Mouse (Mus musculus): ENCODE measurements at regions not wholly inside any gene's neighbourhood (a gene's known extent, or its start where the extent isn't known, plus 50 kb on each side); places are given as distances from the start of the nearest gene placed in this dataset.

DNA sequence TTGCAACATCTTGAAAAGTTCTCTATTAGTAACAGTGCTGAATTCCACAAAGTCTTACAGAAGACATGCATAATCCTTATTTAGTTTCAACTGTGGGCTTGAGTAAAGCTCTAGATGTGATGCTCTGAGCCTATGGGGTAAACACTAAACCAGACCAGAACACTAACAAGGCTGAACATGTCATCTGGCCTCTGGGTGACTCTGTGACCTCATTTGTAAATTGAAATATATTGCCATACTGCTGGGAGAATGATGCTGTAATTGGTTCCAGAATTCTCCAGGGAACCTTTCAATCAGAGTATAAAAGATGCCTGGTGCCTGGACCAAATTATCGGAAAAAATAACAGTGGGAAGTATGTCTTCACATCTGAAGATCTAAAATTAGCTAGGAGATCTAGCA is 309.9 kb upstream of the Megf9 start:
- no peak for DNase-seq
- intact Hi-C loops (cut with DNase I) = no loop called here

DNA sequence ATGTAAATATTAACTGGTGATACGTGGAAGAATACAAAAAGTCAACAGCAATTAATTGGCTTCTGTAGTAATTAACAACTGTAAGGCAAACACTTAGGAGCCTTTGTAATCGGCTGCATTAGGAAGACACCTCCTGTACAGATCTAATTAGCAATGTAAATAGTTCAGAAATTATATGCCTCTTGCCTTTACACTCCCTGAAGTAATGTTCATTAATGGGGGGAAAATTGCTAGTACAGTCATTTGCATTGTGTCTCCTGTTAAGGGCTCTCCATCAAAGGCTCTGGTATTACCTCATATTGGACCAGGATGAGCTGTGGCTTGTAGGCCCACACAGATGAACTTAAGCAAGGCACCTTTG is 276.1 kb upstream of the Megf9 start:
- intact Hi-C loops (cut with DNase I) = no loop called here

DNA sequence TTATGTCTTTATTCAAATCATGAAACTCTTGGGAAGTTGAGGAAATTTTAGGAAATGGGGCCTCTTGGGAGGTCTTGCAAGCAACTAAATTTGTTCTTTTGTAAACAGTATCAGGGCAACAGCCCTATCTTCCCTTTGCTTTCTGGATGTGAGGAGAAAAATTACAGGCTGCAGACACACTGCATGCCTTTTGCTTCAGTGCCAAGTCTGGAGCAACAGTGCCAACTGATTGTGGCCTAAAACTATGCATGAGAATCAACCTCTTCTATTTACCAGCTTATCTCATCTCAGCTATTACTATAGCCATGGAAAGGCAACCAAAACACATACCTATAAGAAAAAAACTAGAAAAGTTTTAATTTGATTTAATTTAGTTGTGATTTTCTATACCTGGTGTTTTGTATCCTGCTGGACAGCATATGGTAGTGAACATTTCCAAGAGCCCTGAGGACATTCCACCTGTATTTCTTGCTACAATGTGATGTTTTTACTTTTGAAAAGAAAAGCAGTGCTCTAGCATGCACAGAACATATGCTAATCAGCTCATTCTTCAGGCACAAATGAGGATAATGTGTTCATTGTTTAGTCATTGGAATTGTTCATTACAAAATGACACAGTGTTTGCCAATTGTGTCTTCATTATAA is 275.6 kb upstream of the Megf9 start:
- no peak for DNase-seq
- intact Hi-C loops (cut with DNase I) = no loop called here

More for the DNA sequence above, 276.1 kb upstream of the Megf9 start:
- DNase-seq = no peak

DNA sequence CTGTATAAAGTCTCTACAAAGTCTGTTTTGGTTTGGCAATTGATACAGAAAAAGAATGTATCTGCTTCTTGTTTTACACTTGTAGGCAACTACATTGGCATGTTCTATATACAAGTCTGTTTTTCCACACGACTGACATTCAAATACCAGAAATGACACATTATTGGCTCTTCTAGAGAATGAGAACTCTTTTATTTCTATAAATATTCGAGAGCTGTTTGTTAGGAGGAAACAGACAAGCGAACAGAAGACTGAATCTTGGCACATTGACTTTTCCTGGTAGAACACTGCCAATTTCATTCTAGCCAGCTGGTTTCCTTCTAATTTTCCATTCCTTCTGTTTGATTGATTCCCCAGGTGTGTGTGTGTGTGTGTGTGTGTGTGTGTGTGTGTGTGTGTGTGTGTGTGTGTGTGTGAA is 270.1 kb upstream of the Megf9 start:
- DNase-seq = no peak
- intact Hi-C loops (cut with DNase I) = no loop called here

DNA sequence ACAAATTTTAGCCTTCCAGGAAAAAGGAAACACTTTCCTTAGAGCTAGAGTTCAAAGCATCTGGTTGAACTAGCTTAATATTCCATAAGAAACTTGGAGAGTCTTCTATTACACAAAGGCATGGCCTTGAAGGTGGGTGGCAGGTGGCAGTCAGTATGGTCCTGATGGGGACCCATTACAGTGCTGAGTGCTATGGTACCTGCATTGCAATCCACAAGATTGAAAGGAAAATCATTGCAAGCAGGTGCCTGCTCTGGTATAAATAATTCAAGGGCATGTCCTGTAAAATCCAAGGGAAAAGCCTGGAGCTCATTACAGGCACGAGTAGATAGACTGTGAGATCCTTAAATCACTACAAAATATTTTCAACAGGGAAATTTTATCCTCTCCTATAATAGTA is 263.7 kb upstream of the Megf9 start:
- no peak for DNase-seq
- intact Hi-C loops (cut with DNase I) = no loop called here

DNA sequence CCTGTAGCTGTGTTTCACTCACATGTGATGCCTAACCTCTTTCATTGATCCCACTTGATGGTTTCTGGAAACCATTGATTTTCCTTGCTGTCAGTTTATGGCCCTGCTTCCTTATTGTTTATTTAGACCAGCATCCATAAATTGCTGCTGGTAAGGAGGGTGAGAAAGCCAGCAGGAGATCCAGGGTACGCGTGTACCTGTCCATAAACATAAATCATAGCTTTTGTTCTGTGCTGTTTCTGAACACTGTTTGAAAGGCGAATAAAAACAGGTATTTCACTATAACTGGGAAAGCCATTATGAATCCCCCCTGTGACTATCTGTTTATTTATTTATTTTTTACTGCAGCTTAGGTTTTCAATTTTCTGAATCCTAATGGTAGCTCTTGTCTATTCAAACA is 263.1 kb upstream of the Megf9 start:
- intact Hi-C loops (cut with DNase I) = no loop called here
- no peak for DNase-seq

DNA sequence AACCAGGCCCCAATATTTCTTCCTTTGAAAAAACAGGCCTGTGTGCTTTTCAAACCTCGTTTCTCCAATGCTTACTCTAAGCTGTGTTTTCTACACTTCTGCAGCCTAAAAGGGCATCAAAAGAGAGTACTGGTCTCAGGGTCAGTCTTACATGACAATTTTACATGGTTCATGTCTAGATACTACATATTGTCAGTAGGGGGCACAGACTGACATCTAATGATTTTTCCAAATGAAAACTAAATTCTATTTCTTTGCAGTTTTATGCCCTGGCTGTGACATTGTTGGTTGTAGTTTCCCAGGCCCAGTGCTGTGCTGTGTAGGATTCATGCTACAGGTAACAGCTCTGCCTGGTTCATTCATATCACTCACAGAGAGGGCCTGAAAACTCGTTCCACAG is 248.7 kb upstream of the Megf9 start:
- intact Hi-C loops (cut with DNase I) = no loop called here
- DNase-seq = no peak

DNA sequence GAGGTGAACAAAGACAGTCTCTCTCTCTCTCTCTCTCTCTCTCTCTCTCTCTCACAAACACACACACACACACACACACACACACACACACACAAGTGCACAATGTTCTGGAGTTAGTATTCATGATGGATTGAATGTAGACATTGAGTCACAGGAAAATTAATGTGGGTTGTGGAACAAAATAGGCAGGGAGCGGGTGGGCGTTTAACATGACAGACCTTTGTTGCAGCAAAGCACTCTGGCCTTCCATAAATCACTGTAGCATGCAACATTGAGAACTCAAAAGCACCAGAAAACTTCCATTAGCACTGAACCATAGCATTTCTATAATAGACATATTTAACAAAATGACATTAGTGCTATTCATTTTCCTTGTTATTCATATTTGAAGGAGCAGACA is 246.8 kb upstream of the Megf9 start:
- DNase-seq = no peak
- intact Hi-C loops (cut with DNase I) = no loop called here

DNA sequence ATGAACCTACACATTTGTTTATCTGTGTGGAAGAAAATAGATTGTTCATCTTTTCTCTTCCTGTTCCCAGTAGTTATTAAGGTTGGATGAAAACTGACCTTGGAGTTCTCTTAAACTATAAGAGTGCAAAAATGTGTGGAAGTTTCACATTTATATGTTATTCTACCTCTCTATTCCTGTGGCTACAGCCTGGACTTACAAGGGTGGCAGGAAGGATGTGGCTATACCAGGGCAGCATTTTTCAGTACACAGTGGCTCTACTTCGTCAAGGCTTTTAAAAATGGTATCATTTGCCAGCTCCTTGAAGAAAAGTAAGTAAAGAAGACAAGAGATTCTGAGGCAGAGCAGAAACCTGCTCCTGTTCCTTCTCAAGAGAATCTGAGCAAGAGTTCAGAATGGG is 241.5 kb upstream of the Megf9 start:
- intact Hi-C loops (cut with DNase I) = no loop called here
- no peak for DNase-seq

DNA sequence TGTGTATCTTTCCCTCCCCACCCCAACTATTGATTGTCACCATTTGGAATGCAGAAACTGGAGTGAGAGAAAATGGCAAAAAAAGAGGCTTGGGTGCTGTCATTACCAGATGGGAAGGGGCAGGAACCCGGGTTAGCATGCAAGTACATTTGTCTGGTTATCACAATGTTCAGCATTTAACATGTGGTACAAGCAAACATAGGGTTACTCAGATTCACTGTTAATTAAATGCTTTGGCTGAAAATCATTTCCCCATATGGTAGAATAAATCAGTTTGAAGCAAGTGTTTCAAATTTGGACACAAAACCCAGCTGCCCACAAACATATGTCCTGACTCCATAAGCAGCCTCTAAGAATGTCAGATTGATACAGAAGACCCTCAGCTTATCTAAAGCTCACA is 208.6 kb upstream of the Megf9 start:
- intact Hi-C loops (cut with DNase I) = no loop called here

DNA sequence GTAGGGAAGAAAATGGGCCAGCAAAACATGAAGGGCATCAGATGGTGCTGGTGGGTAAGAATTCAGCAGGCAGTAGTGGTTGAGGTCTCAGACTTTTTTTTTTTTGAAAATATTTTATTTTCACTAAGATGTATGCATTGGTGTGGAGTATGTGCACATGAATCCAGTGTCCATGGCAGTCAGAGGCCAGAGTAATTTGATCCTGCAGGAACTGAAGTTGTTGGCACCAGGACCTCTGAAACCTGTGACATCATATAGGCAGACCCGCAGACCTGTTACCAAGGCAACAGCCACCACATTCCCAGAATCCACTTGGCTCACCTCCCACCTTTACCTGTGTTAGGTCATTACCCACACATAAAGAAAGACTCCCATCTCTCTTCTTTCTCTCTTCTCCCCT is 207.2 kb upstream of the Megf9 start:
- intact Hi-C loops (cut with DNase I) = no loop called here
- DNase-seq = no peak

More for the DNA sequence above, 208.6 kb upstream of the Megf9 start:
- no peak for DNase-seq

DNA sequence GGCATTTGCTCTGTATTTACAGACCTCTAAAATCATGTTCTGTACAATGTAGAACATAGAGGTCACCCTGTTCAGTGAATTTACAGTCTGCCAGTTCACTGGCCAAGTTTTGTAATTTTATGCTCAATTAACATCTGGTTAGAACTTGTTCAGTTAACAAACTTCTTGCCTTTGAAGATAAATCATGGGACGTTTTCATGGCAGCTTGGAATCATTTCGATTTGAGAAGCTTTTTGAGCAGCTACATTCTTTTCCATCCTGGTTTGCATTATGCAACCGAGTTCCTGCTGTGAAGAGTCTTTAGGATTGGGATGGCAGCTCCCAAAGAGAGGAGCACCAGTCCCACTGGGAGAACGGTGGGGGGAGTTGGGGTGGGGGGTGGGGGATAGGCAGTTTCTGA is 206.3 kb upstream of the Megf9 start:
- intact Hi-C loops (cut with DNase I) = no loop called here
- DNase-seq = no peak

DNA sequence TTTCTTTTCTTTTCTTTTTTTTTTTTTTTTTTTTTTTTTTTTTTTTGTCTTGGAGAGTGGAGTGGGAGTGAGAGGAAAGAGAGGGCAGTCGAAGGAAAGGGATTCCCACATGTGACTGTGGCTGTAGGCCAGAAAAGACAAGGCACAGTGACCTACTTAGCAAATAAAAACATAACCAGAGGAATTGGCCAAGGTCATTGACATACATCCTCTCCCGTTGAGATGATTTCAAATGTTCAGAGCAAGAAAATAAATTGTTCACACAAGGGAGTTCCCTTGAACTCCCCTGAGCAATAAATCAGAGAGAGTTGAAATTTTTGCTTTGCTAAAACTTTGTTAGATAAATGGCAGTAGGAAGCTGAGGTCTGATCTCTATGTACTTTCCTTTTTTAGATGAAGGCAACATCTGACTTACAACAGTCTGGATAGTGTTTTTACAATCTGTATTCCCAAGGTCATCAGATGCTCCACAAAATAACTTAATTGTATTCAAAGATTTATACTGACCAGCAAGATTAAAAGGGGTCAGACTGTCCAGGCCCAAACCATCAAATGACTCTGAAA is 174.4 kb upstream of the Megf9 start:
- intact Hi-C loops (cut with DNase I) = no loop called here
- peak in 1 of 2 experiments; percentile 3 for DNase-seq

DNA sequence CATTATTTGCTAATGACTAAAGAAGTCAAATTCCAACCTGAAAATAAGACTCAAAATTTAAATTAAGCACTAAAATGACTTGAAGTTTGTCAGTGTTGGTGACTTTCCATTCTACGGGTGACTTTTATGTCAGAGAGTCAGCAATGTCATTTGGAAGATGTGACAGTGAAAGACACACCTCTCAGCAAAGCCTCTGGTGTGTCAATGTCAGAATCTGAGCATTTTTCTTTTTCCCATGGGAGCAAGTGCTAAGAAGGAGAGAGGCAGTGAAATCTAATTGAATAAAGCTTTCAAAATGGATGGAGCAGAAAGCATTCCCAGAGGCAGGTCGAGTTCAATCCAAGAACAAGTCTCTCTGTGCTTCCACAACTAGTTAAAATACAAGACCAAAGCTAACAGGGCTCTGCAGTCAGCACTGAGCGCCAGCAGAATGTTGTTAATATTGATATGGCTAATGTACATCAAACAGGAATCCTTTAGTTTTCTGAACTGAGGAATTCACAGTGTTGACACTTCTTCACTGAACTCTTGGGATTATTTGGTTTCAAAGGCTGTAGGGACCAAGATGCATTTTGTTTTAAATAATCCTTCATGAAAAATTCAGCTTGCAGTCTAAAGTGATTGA is 170.4 kb upstream of the Megf9 start:
- intact Hi-C loops (cut with DNase I) = no loop called here
- no peak for DNase-seq

DNA sequence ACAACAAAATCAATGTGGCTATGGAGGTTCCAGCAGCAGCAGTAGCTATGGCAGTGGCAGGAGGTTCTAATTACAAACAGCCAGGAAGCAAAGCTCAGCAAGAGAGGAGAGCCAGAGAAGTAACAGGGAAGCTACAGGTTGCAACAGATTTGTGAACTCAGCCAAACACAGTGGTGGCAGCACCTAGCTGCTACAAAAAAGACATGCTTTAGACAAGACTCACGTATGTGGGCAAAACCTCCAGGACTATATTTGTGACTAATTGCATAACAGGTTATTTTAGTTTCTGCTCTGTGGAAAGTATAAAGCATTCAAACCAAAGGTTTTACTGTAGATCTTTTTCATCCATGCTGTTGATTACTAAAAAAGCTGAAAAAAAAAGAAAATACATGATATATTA is 166.1 kb upstream of the Megf9 start:
- no peak for DNase-seq
- intact Hi-C loops (cut with DNase I) = no loop called here

DNA sequence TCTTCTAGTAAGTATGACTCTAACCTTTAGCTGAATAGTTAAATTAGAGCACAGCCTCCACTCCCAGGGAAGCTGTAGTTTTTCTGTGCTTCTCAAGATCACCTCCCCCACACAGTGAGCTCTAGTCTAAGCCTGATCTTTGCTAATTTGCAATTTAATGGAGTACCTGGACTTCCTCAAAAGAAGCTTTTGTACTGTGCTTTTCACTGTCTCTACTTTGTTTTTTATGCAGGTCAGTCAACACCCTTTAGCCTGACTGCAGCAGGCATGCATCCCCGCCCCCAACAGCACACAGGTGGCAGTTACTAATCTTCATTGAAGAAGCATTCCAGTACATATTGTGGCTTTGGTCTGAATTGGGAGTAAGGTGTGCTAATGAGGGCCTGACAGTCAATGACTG is 129.4 kb upstream of the Megf9 start:
- no peak for DNase-seq
- intact Hi-C loops (cut with DNase I) = no loop called here

DNA sequence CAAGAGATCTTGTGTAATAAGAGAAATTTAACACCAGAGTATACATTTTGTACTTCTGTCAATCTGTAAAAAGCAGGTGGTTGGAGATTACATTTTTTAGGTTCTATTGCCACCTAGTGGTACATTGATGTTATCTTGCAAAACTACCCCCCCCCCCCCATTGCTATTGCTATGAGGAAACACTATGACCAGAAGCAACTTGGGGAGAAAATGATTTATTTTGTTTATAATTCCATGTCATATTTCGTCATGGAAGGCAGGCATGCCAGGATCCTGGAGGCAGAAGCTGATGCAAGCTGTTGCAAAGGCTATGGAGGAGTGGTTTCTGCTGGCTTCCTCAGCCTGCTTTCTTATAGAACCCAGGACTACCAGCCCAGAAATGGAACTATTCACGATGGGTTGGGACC is 86.6 kb upstream of the Megf9 start:
- intact Hi-C loops (cut with DNase I) = no loop called here
- DNase-seq = no peak

DNA sequence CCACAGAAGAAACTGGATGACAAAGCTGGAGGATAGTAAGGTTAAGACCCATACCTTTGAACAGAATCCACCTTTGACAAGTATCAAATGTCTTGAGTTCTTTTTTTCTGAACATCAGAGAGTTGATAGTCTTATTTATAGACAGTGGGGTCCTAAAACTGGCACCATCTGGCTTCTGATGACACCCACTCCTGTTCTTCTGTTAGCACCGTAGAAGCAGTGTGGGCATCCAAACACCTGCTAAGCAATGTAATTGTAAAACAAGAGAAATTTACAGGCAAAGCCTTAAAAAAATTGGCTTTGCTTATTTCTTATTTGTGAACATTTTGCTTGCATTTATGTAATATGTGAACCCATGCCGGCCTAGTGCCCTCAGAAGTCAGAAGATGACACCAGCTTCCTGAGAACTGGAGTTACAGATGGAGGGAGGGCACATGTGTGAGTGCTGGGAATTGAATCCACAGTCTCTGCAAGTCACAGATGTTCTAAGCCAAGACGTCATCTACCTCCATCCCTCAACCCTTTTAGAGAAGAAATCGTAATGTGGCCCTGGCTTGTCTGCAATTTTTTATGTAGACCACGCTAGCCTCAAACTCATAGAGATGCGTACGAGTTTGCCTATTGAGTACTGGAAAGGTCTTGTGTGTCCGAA is 85.0 kb upstream of the Megf9 start:
- DNase-seq = no peak
- intact Hi-C loops (cut with DNase I) = no loop called here

DNA sequence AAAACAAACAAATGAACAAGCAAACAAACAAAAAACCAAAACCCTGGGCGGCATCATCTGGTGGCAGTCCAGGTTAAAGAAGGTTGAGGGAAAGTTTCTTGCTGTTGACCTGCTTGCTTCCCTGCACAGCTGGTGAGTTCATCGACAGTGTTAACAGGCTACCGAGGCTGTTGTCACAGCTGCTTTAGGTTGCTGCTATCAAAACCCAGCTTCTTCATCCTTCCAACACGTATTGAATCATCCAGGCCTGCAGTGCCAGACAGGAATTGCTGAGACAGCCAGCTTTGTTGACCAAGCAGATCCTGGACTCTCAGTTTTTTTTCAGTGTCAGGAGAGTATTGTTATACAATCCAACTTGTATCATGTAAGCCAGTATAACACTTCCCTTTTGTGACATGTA is 81.0 kb upstream of the Megf9 start:
- DNase-seq = no peak
- intact Hi-C loops (cut with DNase I) = no loop called here

DNA sequence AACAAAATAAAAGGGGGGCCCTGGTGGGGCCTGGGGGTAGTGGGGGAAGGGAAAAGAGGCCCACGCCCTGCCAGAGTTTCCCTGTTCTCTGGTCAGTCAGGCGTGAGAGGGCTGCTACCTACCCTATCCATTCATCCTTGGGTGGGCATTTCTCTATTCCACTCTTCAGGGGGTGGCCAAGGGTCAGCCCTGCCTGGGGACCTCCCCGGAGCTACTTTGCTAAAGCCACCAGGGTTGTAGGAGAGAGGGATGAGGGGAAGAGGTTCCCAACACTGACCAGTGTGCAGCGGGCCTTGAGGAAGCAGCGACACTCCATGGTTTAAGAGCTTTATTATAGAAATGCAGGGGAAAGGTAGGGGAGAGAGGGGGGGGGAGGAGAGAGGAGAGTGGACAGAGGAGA is 79.6 kb upstream of the Megf9 start:
- intact Hi-C loops (cut with DNase I) = no loop called here

DNA sequence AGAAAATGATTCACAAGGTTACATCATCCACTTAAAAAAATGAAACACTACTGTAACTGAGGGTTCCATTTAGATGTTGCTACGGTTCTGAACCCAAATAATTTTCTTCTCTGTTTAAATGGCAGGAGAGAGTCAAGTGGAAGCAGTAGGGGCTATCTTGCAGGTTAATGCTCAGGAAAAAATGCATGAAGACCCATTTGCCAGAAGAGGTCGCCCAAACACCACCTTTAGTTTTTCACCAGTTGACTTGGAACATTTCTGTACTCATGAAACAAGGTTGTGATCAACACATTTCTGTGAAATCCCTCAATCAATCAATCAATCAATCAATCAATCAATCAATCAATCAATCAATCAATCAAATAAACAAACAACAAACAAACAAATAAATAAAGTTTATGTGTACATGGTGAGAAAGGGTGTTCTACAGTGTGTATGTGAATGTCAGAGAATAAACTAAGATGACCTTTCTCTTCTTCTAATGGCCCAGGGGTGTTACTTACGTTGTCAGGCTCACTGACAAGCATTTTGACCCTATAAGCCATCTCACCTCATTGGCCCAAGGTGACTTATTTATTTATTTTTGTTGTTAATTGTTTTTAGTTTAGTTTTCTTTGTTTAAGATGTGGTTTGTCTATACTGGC is 68.5 kb upstream of the Megf9 start:
- intact Hi-C loops (cut with DNase I) = loop anchor here (5.0 kb wide), 1 partner anchor 151 kb away; no protein-coding TSS in a partner anchor
- DNase-seq = no peak

More for the DNA sequence above, 79.6 kb upstream of the Megf9 start:
- DNase-seq = no peak
